Mouse (Mus musculus) T-helper 1 cell (primary cell): ENCODE results near the gene Ybx2.

ENCODE experiments used
- in situ Hi-C: fragments of 300-600 bp; cut with MboI, MseI; formaldehyde crosslinking; loops from one replicate; pipeline ENCODE4 v1.15.1; 2025; ENCODE audit warnings: high pct_unique_total_duplicates

Gene Ybx2

GRCm38 (mm10) chr11:69935137-69935879 is at the start of gene Ybx2:
Gene Ybx2 (plus strand): TSS chr11:69935796.
- in situ Hi-C loops = no loop called here

- in situ Hi-C loops = no loop called here
Observed at GRCm38 (mm10) chr11:69886907-69887635, 48.5 kb upstream of the Ybx2 start.

GRCm38 (mm10) chr11:69891482-69891881 is 44.1 kb upstream of the Ybx2 start:
- in situ Hi-C loops = no loop called here

- in situ Hi-C loops = no loop called here
Observed at GRCm38 (mm10) chr11:69894671-69895070, 40.9 kb upstream of the Ybx2 start.

- in situ Hi-C loops = no loop called here
Observed at GRCm38 (mm10) chr11:69895291-69895690, 40.3 kb upstream of the Ybx2 start, which contains the start of gene Acap1. Gene Acap1 (minus strand): TSS chr11:69895539.

GRCm38 (mm10) chr11:69899870-69900269 is 35.7 kb upstream of the Ybx2 start:
- in situ Hi-C loops = no loop called here

- in situ Hi-C loops = no loop called here
Observed at GRCm38 (mm10) chr11:69900471-69901405, 34.9 kb upstream of the Ybx2 start, which contains the start of the genes 2810408A11Rik and Neurl4. Gene 2810408A11Rik (minus strand): TSS chr11:69900987. Gene Neurl4 (plus strand): TSS chr11:69901072.

- in situ Hi-C loops = no loop called here
Observed at GRCm38 (mm10) chr11:69901406-69901846, 34.2 kb upstream of the Ybx2 start.

- in situ Hi-C loops = no loop called here
Observed at GRCm38 (mm10) chr11:69901993-69902392, 33.6 kb upstream of the Ybx2 start.

- in situ Hi-C loops = no loop called here
Observed at GRCm38 (mm10) chr11:69902972-69903371, 32.6 kb upstream of the Ybx2 start.

GRCm38 (mm10) chr11:69904311-69904710 is 31.3 kb upstream of the Ybx2 start:
- in situ Hi-C loops = no loop called here

GRCm38 (mm10) chr11:69908645-69909044 is 27.0 kb upstream of the Ybx2 start:
- in situ Hi-C loops = no loop called here

GRCm38 (mm10) chr11:69909174-69909573 is 26.4 kb upstream of the Ybx2 start:
- in situ Hi-C loops = no loop called here

- in situ Hi-C loops = no loop called here
Observed at GRCm38 (mm10) chr11:69910177-69910576, 25.4 kb upstream of the Ybx2 start.

- in situ Hi-C loops = no loop called here
Observed at GRCm38 (mm10) chr11:69910781-69911560, 24.6 kb upstream of the Ybx2 start.

GRCm38 (mm10) chr11:69911701-69912100 is 23.9 kb upstream of the Ybx2 start:
- in situ Hi-C loops = no loop called here

- in situ Hi-C loops = no loop called here
Observed at GRCm38 (mm10) chr11:69912716-69913530, 22.7 kb upstream of the Ybx2 start.

GRCm38 (mm10) chr11:69913554-69914371 is 21.8 kb upstream of the Ybx2 start, which contains the start of gene Gps2:
Gene Gps2 (plus strand): TSS chr11:69913888.
- in situ Hi-C loops = no loop called here

- in situ Hi-C loops = no loop called here
Observed at GRCm38 (mm10) chr11:69914372-69914764, 21.2 kb upstream of the Ybx2 start.
